Mouse (Mus musculus) stomach, embryonic 16.5 days (tissue): Measurements from ENCODE around the gene Lhfpl2. TPM values are rescaled to one million over a fixed set of nuclear protein-coding genes. Genes with fewer than 3 reads are reported as not detected.

Experiments
- ATAC-seq: fragments of 200-750 bp; cut with Nextera tagmentation; 2 replicates; pipeline ENCODE4 v1.8.0; 2017; ENCODE audit warnings: moderate number of reproducible peaks, moderate TSS enrichment; ENCODE audit not compliant: insufficient read depth, low FRiP score
- H3K27ac ChIP-seq: fragments of 300-500 bp; sonication (generic); 2 replicates; pipeline ENCODE4 v1.5.1; 2014; ENCODE audit warnings: low read length
- H3K27me3 ChIP-seq: fragments of 300-500 bp; sonication (generic); 2 replicates; pipeline ENCODE4 v1.6.1; 2014; ENCODE audit warnings: low read length, control low read depth, mixed read lengths; ENCODE audit not compliant: control insufficient read depth, insufficient read depth
- H3K36me3 ChIP-seq: fragments of 300-500 bp; sonication (generic); 2 replicates; pipeline ENCODE4 v1.6.1; 2014; ENCODE audit warnings: low read length; ENCODE audit not compliant: control insufficient read depth, insufficient read depth
- H3K4me1 ChIP-seq: fragments of 300-500 bp; sonication (generic); 2 replicates; pipeline ENCODE4 v1.6.1; 2014; ENCODE audit warnings: low read length, control low read depth, mixed read lengths; ENCODE audit not compliant: control insufficient read depth, insufficient read depth
- H3K4me2 ChIP-seq: fragments of 300-500 bp; sonication (generic); 2 replicates; pipeline ENCODE4 v1.6.1; 2014; ENCODE audit warnings: low read depth, low read length, mixed read lengths
- H3K4me3 ChIP-seq: fragments of 300-500 bp; sonication (generic); replicated peaks from 2 replicates; pipeline ENCODE4 v1.5.1; 2014; ENCODE audit warnings: mild to moderate bottlenecking, low read length
- H3K9ac ChIP-seq: fragments of 300-500 bp; sonication (generic); 2 replicates; pipeline ENCODE4 v1.6.1; 2014; ENCODE audit warnings: low read length
- H3K9me3 ChIP-seq: fragments of 300-500 bp; sonication (generic); replicated peaks from 2 replicates; pipeline ENCODE4 v1.6.1; 2016; ENCODE audit warnings: low read length, control low read depth; ENCODE audit not compliant: control insufficient read depth
- WGBS: fragments of 180-500 bp; shearing (Covaris S2); extraction: QIAGEN DNeasy Blood & Tissue Kit; methylation state at CpG from one replicate; pipeline ENCODE4 v1.1.7; 2014; 5-methylcytosine and 5-hydroxymethylcytosine counted together
- polyA plus RNA-seq: library from polyadenylated mRNA; unstranded; fragments of >200 nt; fragmentation: Nextera tagmentation; extraction: Ambion mirVana; gene quantifications from 2 replicates; pipeline ENCODE4 v1.2.1, GENCODE M21; 2015

Lhfpl2 gene
- polyA plus RNA-seq, 1 experiment from 2014 or later: 20.3 TPM

- Histone ChIP-seq H3K36me3 (no peaks in the 10 kb centered on the region), H3K4me3 (no peak overlapping the region), H3K4me1 (peaks cover 17% of the 10 kb centered on the region; the same call in 1 of the 2 replicates), H3K4me2 (no peak overlapping the region), H3K9ac (no peak overlapping the region), H3K9me3 (no peaks in the 10 kb centered on the region), H3K27ac (no peak overlapping the region), H3K27me3 (no peaks in the 10 kb centered on the region)
- ATAC-seq: no peak
- 64% methylated on average over 5 of the region's 5 CpGs for WGBS
Observed at GRCm38 (mm10) chr13:94073716-94074115, 16.1 kb downstream of the Lhfpl2 start.

- Histone ChIP-seq H3K27me3 (no peaks in the 10 kb centered on the region), H3K27ac (no peak overlapping the region), H3K9me3 (no peaks in the 10 kb centered on the region), H3K9ac (no peak overlapping the region), H3K4me1 (peaks cover 17% of the 10 kb centered on the region; the same call in 1 of the 2 replicates), H3K36me3 (no peaks in the 10 kb centered on the region), H3K4me3 (no peak overlapping the region), H3K4me2 (no peak overlapping the region)
- no peak for ATAC-seq
- 48% methylated on average over 1 of the region's 1 CpGs for WGBS
Observed at GRCm38 (mm10) chr13:94075181-94075580, 17.6 kb downstream of the Lhfpl2 start.

GRCm38 (mm10) chr13:94077136-94078018 lies 19.8 kb downstream of the Lhfpl2 start:
- H3K27ac ChIP-seq: no peak overlapping the region
- no peaks in the 10 kb centered on the region for H3K27me3 ChIP-seq
- ATAC-seq: no peak
- H3K4me2 ChIP-seq: no peak overlapping the region
- no peaks in the 10 kb centered on the region for H3K9me3 ChIP-seq
- no peaks in the 10 kb centered on the region for H3K36me3 ChIP-seq
- 65% methylated on average over 14 of the region's 14 CpGs for WGBS
- no peak overlapping the region for H3K4me3 ChIP-seq
- H3K4me1 ChIP-seq: peaks cover 17% of the 10 kb centered on the region; the same call in 1 of the 2 replicates
- no peak overlapping the region for H3K9ac ChIP-seq

- ATAC-seq: no peak
- no peaks in the 10 kb centered on the region for H3K27me3 ChIP-seq
- no peak overlapping the region for H3K4me2 ChIP-seq
- H3K36me3 ChIP-seq: no peaks in the 10 kb centered on the region
- no peaks in the 10 kb centered on the region for H3K9me3 ChIP-seq
- no peaks in the 10 kb centered on the region for H3K4me1 ChIP-seq
- H3K27ac ChIP-seq: no peak overlapping the region
- no peak overlapping the region for H3K4me3 ChIP-seq
- WGBS: 40% methylated on average over 8 of the region's 8 CpGs
- no peak overlapping the region for H3K9ac ChIP-seq
Observed at GRCm38 (mm10) chr13:94083196-94083595, 25.6 kb downstream of the Lhfpl2 start.

GRCm38 (mm10) chr13:94084220-94085126 lies 26.9 kb downstream of the Lhfpl2 start:
- Histone ChIP-seq H3K36me3 (no peaks in the 10 kb centered on the region), H3K4me2 (no peak overlapping the region), H3K4me1 (no peaks in the 10 kb centered on the region), H3K9me3 (no peaks in the 10 kb centered on the region), H3K27me3 (no peaks in the 10 kb centered on the region), H3K27ac (no peak overlapping the region), H3K4me3 (no peak overlapping the region), H3K9ac (no peak overlapping the region)
- 76% methylated on average over 15 of the region's 15 CpGs for WGBS
- no peak for ATAC-seq

GRCm38 (mm10) chr13:94086090-94086808 lies 28.7 kb downstream of the Lhfpl2 start:
- no peak overlapping the region for H3K4me3 ChIP-seq
- H3K9me3 ChIP-seq: no peaks in the 10 kb centered on the region
- no peak overlapping the region for H3K27ac ChIP-seq
- H3K4me1 ChIP-seq: peaks cover 3% of the 10 kb centered on the region; the same call in 1 of the 2 replicates
- WGBS: 88% methylated on average over 12 of the region's 12 CpGs
- ATAC-seq: no peak
- H3K36me3 ChIP-seq: no peaks in the 10 kb centered on the region
- H3K4me2 ChIP-seq: no peak overlapping the region
- no peak overlapping the region for H3K9ac ChIP-seq
- no peaks in the 10 kb centered on the region for H3K27me3 ChIP-seq

GRCm38 (mm10) chr13:94087061-94087460 lies 29.5 kb downstream of the Lhfpl2 start:
- ATAC-seq: no peak
- H3K4me2 ChIP-seq: no peak overlapping the region
- WGBS: 47% methylated on average over 9 of the region's 9 CpGs

GRCm38 (mm10) chr13:94088788-94089187 lies 31.2 kb downstream of the Lhfpl2 start:
- no peaks in the 10 kb centered on the region for H3K36me3 ChIP-seq
- H3K9ac ChIP-seq: no peak overlapping the region
- no peaks in the 10 kb centered on the region for H3K9me3 ChIP-seq
- 69% methylated on average over 9 of the region's 9 CpGs for WGBS
- no peak for ATAC-seq
- H3K27ac ChIP-seq: no peak overlapping the region
- peaks cover 6% of the 10 kb centered on the region; the same call in 1 of the 2 replicates for H3K4me1 ChIP-seq
- H3K4me2 ChIP-seq: no peak overlapping the region
- H3K27me3 ChIP-seq: no peaks in the 10 kb centered on the region
- H3K4me3 ChIP-seq: no peak overlapping the region

More at GRCm38 (mm10) chr13:94087061-94087460, 29.5 kb downstream of the Lhfpl2 start:
- Histone ChIP-seq H3K9ac (no peak overlapping the region), H3K9me3 (no peaks in the 10 kb centered on the region), H3K36me3 (no peaks in the 10 kb centered on the region), H3K4me1 (peaks cover 3% of the 10 kb centered on the region; the same call in 1 of the 2 replicates), H3K27me3 (no peaks in the 10 kb centered on the region), H3K27ac (no peak overlapping the region), H3K4me3 (no peak overlapping the region)
